Mouse (Mus musculus): Measurements from ENCODE around the gene Esrp2. TPM values are rescaled to one million over a fixed set of nuclear protein-coding genes. Genes with fewer than 3 reads are reported as not detected.

Gene Esrp2
- polyA plus RNA-seq, 1 experiment, result 0.04 TPM

DNA sequence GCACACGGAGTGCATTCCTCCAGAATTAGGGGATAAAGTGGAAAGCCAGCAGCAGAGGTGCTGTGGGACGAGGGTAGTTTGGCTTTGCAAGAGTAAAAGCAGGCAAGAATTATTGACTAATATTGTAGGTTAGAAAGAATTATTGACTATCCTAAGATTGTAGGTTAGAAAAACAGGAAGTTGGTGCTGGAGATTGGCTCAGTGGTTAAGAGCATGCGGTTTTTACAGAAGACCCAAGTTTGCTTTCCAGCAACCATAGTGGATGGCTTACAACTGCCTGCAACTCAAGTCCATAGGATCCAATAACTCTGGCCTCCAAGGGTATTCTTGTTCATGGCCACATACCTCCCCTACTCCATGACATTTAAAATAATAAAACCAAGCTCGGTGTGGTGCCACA is 9.2 kb upstream of the Esrp2 start:
- Histone ChIP-seq H3ac (ENCODE audit: control insufficient read depth, insufficient read length, low read depth) (no peak overlapping the region), H3K79me2 (ENCODE audit: control insufficient read depth, insufficient read depth) (peaks cover 8% of the 10 kb centered on the region), H3K79me3 (ENCODE audit: low read depth) (peaks cover 3% of the 10 kb centered on the region), H3K36me3 (ENCODE audit: control insufficient read depth, insufficient read depth) (no peaks in the 10 kb centered on the region), H3K4me3 (ENCODE audit: insufficient read depth, poor library complexity, severe bottlenecking) (no peak overlapping the region), H3K27me3 (ENCODE audit: control insufficient read depth, insufficient read depth, insufficient read length) (no peaks in the 10 kb centered on the region)
- no peak for TF ChIP-seq FOSL1 (IDR thresholded peaks at IDR 0.05; ENCODE audit: insufficient read depth, low read length, poor library complexity, severe bottlenecking)
- no peak for TF ChIP-seq CTCF (IDR thresholded peaks at IDR 0.05; ENCODE audit: control insufficient read depth, insufficient read depth, insufficient read length)
- TF ChIP-seq CEBPB (IDR thresholded peaks at IDR 0.05; ENCODE audit: low read depth), result no peak
- TF ChIP-seq USF1 (IDR thresholded peaks at IDR 0.05; ENCODE audit: low read depth), result no peak
- TF ChIP-seq MAX (IDR thresholded peaks at IDR 0.05), result no peak
- no peak for TF ChIP-seq MYOG (IDR thresholded peaks at IDR 0.05; ENCODE audit: control insufficient read depth, extremely low read depth, insufficient read length)
- TF ChIP-seq MYOD1 (IDR thresholded peaks at IDR 0.05; ENCODE audit: control insufficient read depth, insufficient read length, low read depth), result no peak

DNA sequence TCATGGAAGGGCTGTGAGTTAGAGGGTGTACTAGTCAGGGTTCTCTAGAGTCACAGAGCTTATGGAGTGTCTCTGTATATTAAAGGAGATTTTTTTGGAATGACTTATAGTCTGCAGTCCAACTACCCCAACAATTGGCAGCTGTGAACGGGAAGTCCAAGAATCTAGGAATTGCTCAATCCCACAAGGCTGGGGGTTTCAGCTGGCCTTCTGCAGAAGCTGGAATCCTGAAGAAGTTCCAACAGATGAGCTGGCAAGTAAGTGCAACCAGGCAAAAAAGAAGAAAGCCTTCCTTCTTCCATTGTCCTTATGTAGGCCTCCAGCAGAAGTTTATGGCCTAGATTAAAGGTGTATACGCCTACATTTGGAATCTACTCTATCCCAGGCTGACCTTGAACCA is 8.6 kb upstream of the Esrp2 start:
- H3K79me3 ChIP-seq (ENCODE audit: low read depth), result no peaks in the 10 kb centered on the region
- H3ac ChIP-seq (ENCODE audit: control insufficient read depth, insufficient read length, low read depth), result no peak overlapping the region
- H3K36me3 ChIP-seq (ENCODE audit: control insufficient read depth, insufficient read depth), result no peaks in the 10 kb centered on the region
- H3K27me3 ChIP-seq (ENCODE audit: control insufficient read depth, insufficient read depth, insufficient read length), result no peaks in the 10 kb centered on the region
- no peak overlapping the region for H3K4me3 ChIP-seq (ENCODE audit: insufficient read depth, poor library complexity, severe bottlenecking)
- peaks cover under 1% of the 10 kb centered on the region for H3K79me2 ChIP-seq (ENCODE audit: control insufficient read depth, insufficient read depth)
- TF ChIP-seq FOSL1 (IDR thresholded peaks at IDR 0.05; ENCODE audit: insufficient read depth, low read length, poor library complexity, severe bottlenecking) (no peak), MYOD1 (IDR thresholded peaks at IDR 0.05; ENCODE audit: control insufficient read depth, insufficient read length, low read depth) (no peak), MAX (IDR thresholded peaks at IDR 0.05) (no peak), CEBPB (IDR thresholded peaks at IDR 0.05; ENCODE audit: low read depth) (no peak), CTCF (IDR thresholded peaks at IDR 0.05; ENCODE audit: control insufficient read depth, insufficient read depth, insufficient read length) (no peak), USF1 (IDR thresholded peaks at IDR 0.05; ENCODE audit: low read depth) (no peak), MYOG (IDR thresholded peaks at IDR 0.05; ENCODE audit: control insufficient read depth, extremely low read depth, insufficient read length) (no peak)

DNA sequence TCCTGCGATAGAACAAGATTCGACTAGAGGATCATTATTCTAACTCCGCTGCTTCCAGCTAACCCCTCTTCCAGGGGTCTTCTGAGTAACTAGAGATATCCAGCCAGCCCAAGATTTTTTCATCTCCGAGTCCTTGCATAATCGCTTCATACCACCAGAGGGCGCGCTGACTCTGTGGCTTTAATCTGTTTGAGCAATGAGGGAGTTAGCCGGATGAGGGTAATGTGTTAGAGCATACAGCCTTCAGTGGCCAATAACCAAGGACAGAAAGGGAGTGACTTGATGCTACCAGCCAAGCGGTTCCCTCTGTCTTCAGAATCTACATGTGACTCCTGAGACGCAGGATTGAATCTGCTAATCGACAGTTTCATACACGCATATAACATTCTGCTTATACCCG is 4.0 kb upstream of the Esrp2 start:
- Histone ChIP-seq H3ac (ENCODE audit: control insufficient read depth, insufficient read length, low read depth) (no peak overlapping the region), H3K79me2 (ENCODE audit: control insufficient read depth, insufficient read depth) (no peaks in the 10 kb centered on the region), H3K36me3 (ENCODE audit: control insufficient read depth, insufficient read depth) (no peaks in the 10 kb centered on the region), H3K4me3 (ENCODE audit: insufficient read depth, poor library complexity, severe bottlenecking) (no peak overlapping the region), H3K27me3 (ENCODE audit: control insufficient read depth, insufficient read depth, insufficient read length) (no peaks in the 10 kb centered on the region), H3K79me3 (ENCODE audit: low read depth) (no peaks in the 10 kb centered on the region)
- TF ChIP-seq CEBPB (IDR thresholded peaks at IDR 0.05; ENCODE audit: low read depth), result peak; percentile 54
- no peak for TF ChIP-seq MYOD1 (IDR thresholded peaks at IDR 0.05; ENCODE audit: control insufficient read depth, insufficient read length, low read depth)
- peak; percentile 65 for TF ChIP-seq CTCF (IDR thresholded peaks at IDR 0.05; ENCODE audit: control insufficient read depth, insufficient read depth, insufficient read length)

DNA sequence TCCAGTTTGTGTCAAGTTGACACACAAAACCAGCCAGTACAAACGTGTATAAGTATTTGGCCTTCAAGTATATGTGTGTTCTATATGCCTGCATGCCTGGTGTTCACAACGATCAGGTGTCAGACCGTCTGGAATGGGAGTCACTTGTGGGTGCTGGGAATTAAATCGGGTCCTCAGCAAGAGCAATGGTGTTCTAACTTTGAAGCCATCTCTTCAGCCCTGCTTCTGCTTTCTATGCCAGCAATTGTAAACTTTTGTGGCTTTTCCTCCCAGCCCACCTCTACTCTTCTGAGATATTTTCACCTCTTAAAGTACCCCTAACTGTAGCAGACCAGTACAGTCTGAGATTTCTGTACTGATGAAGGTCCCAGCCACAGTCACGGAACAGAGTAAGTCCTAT is 3.4 kb upstream of the Esrp2 start:
- no peaks in the 10 kb centered on the region for H3K79me2 ChIP-seq (ENCODE audit: control insufficient read depth, insufficient read depth)
- no peaks in the 10 kb centered on the region for H3K27me3 ChIP-seq (ENCODE audit: control insufficient read depth, insufficient read depth, insufficient read length)
- no peaks in the 10 kb centered on the region for H3K36me3 ChIP-seq (ENCODE audit: control insufficient read depth, insufficient read depth)
- H3K79me3 ChIP-seq (ENCODE audit: low read depth), result no peaks in the 10 kb centered on the region
- no peak overlapping the region for H3K4me3 ChIP-seq (ENCODE audit: insufficient read depth, poor library complexity, severe bottlenecking)
- H3ac ChIP-seq (ENCODE audit: control insufficient read depth, insufficient read length, low read depth), result no peak overlapping the region
- TF ChIP-seq USF1 (IDR thresholded peaks at IDR 0.05; ENCODE audit: low read depth) (no peak), FOSL1 (IDR thresholded peaks at IDR 0.05; ENCODE audit: insufficient read depth, low read length, poor library complexity, severe bottlenecking) (no peak), MYOG (IDR thresholded peaks at IDR 0.05; ENCODE audit: control insufficient read depth, extremely low read depth, insufficient read length) (no peak), MAX (IDR thresholded peaks at IDR 0.05) (no peak), CTCF (IDR thresholded peaks at IDR 0.05; ENCODE audit: control insufficient read depth, insufficient read depth, insufficient read length) (no peak), MYOD1 (IDR thresholded peaks at IDR 0.05; ENCODE audit: control insufficient read depth, insufficient read length, low read depth) (no peak), CEBPB (IDR thresholded peaks at IDR 0.05; ENCODE audit: low read depth) (no peak)

DNA sequence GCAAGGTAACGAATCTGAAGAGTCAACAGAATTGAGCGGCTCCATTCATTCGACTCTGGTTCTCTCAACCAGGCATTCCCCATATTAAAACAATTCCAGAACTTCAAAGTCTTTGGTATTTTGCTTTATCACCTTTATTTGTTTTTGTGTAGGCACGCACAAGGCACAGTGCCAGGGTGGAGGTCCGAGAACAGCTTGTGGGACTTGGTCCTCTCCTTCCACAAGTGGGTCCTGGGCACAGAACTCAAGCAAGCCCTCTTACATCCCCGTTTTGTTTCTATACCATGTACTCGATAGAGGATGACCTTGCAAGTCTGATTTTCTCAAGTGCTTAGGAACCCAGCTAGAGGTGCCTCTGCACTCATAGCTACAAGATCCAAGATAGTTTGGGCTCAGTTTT is 1.8 kb upstream of the Esrp2 start:
- Histone ChIP-seq H3K36me3 (ENCODE audit: control insufficient read depth, insufficient read depth) (no peaks in the 10 kb centered on the region), H3ac (ENCODE audit: control insufficient read depth, insufficient read length, low read depth) (peak overlapping the region; percentile 66), H3K79me3 (ENCODE audit: low read depth) (no peaks in the 10 kb centered on the region), H3K27me3 (ENCODE audit: control insufficient read depth, insufficient read depth, insufficient read length) (no peaks in the 10 kb centered on the region), H3K4me3 (ENCODE audit: insufficient read depth, poor library complexity, severe bottlenecking) (peak overlapping the region; percentile 33), H3K79me2 (ENCODE audit: control insufficient read depth, insufficient read depth) (no peaks in the 10 kb centered on the region)
- TF ChIP-seq CTCF (IDR thresholded peaks at IDR 0.05; ENCODE audit: control insufficient read depth, insufficient read depth, insufficient read length) (no peak), MAX (IDR thresholded peaks at IDR 0.05) (no peak), MYOG (IDR thresholded peaks at IDR 0.05; ENCODE audit: control insufficient read depth, extremely low read depth, insufficient read length) (no peak), USF1 (IDR thresholded peaks at IDR 0.05; ENCODE audit: low read depth) (no peak), MYOD1 (IDR thresholded peaks at IDR 0.05; ENCODE audit: control insufficient read depth, insufficient read length, low read depth) (no peak), FOSL1 (IDR thresholded peaks at IDR 0.05; ENCODE audit: insufficient read depth, low read length, poor library complexity, severe bottlenecking) (no peak), CEBPB (IDR thresholded peaks at IDR 0.05; ENCODE audit: low read depth) (no peak)

DNA sequence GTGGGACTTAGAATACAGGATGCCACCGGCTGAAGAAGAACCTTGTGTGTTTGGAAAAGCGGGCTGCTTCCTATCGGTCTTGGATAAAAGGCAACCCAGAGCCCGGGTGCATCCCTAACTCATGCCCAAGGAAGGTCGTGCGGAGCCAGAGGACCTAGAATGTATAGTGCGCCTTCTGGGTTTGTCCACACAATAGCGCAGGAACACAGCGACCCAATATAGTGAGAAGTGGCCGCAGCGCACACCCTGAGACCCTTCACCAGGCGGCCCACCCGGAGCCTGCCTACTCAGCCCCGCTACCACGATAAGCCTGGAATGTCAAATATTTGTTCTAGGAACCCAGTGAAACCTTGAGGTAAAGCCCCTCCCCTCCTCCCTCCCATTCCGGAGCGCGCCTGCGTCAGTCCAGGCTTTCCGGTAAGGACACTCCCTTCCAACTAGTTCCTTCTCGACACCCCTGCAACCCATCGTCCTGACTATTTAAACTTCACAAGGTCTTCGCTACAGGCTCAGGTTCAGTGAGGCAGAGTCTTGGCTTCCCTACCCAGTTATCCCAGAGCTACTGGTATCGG is 1.2 kb upstream of the Esrp2 start:
- no peaks in the 10 kb centered on the region for H3K27me3 ChIP-seq (ENCODE audit: control insufficient read depth, insufficient read depth, insufficient read length)
- no peaks in the 10 kb centered on the region for H3K79me3 ChIP-seq (ENCODE audit: low read depth)
- peak overlapping the region; percentile 33 for H3K4me3 ChIP-seq (ENCODE audit: insufficient read depth, poor library complexity, severe bottlenecking)
- peak overlapping the region; percentile 66 for H3ac ChIP-seq (ENCODE audit: control insufficient read depth, insufficient read length, low read depth)
- no peaks in the 10 kb centered on the region for H3K36me3 ChIP-seq (ENCODE audit: control insufficient read depth, insufficient read depth)
- H3K79me2 ChIP-seq (ENCODE audit: control insufficient read depth, insufficient read depth), result no peaks in the 10 kb centered on the region
- TF ChIP-seq FOSL1 (IDR thresholded peaks at IDR 0.05; ENCODE audit: insufficient read depth, low read length, poor library complexity, severe bottlenecking) (no peak), MYOD1 (IDR thresholded peaks at IDR 0.05; ENCODE audit: control insufficient read depth, insufficient read length, low read depth) (no peak), USF1 (IDR thresholded peaks at IDR 0.05; ENCODE audit: low read depth) (no peak), MYOG (IDR thresholded peaks at IDR 0.05; ENCODE audit: control insufficient read depth, extremely low read depth, insufficient read length) (no peak), CEBPB (IDR thresholded peaks at IDR 0.05; ENCODE audit: low read depth) (no peak)
